26 mouse cellular contexts compared by ENCODE assay signal in genomic region chr4:137989426-137989825, GRCm38 (mm10). TPM values are rescaled to one million over a fixed set of nuclear protein-coding genes. Genes with fewer than 3 reads are reported as not detected.
A peak's percentile ranks its signal among the peaks of the same experiment; 100 is the strongest.
DNase-seq lines count a peak whose midpoint lies in the region; ATAC-seq lines count a peak whose summit lies in the region.
"Had no signal": no experiment of that assay in that cellular context is flagged by ENCODE, and none has a peak within 500 bp of the region (broad histone marks: within the 10 kb centered on the region; RNA-seq: fewer than 3 reads in every experiment).

No protein-coding gene starts in this region.

- peaks cover 27% of the 10 kb centered on the region for H3K27me3 ChIP-seq in embryonic facial prominence, embryonic 13.5 days
- H3K27me3 ChIP-seq in embryonic facial prominence, embryonic 10.5 days (replicated peaks; ENCODE audit: low read depth, poor library complexity, severe bottlenecking): peaks cover 34% of the 10 kb centered on the region
- H3K27me3 ChIP-seq in embryonic facial prominence, embryonic 14.5 days (replicated peaks; ENCODE audit: control insufficient read depth, insufficient read depth, low read length): peaks cover 4% of the 10 kb centered on the region; the same call in 1 of the 2 replicates
- no peaks in the 10 kb centered on the region for H3K27me3 ChIP-seq in midbrain, embryonic 14.5 days (ENCODE audit: control insufficient read depth, insufficient read depth, low read length)
- H3K27me3 ChIP-seq: heart, embryonic 15.5 days; midbrain, embryonic 15.5 days had no signal

- DNase-seq in embryonic facial prominence, embryonic 10.5 days (ENCODE audit: low spot score): no peak
- DNase-seq in 3T3-L1 (ENCODE audit: low read depth, low spot score) (peak; percentile 8), MN1 (ENCODE audit: low spot score) (peak; percentile 14)
- peak; percentile 59 for DNase-seq in embryonic facial prominence, embryonic 14.5 days (ENCODE audit: low spot score)
- no peak for DNase-seq in midbrain, embryonic 14.5 days
- no peak for DNase-seq in layer of hippocampus, adult 8-10 months (ENCODE audit: low spot score in 2 of 2)
- DNase-seq in gastrocnemius, adult 8-10 months (ENCODE audit: low spot score in 2 of 2): no peak
- DNase-seq: cerebellum, adult 18-20 months; cerebellum, postnatal 10 days; forebrain, postnatal 0 days; gastrocnemius, postnatal 14 days; heart, adult 11 months; kidney, adult 2 months; kidney, postnatal 4 days; layer of hippocampus, postnatal 36 days; lung, embryonic 14.5 days; lung, postnatal 14 days had no signal

- H3K9ac ChIP-seq in embryonic facial prominence, embryonic 13.5 days: peak overlapping the region; percentile 51; the same call in 1 of the 2 replicates
- H3K9ac ChIP-seq in embryonic facial prominence, embryonic 14.5 days (ENCODE audit: low read depth, low read length): no peak overlapping the region
- no peak overlapping the region for H3K9ac ChIP-seq in midbrain, embryonic 14.5 days (replicated peaks; ENCODE audit: low read length)
- H3K9ac ChIP-seq: forebrain, postnatal 0 days; heart, embryonic 15.5 days; liver, embryonic 15.5 days; lung, embryonic 14.5 days; midbrain, embryonic 15.5 days; stomach, embryonic 15.5 days had no signal

- peaks cover 4% of the 10 kb centered on the region for H3K4me1 ChIP-seq in embryonic facial prominence, embryonic 13.5 days
- peaks cover 15% of the 10 kb centered on the region for H3K4me1 ChIP-seq in embryonic facial prominence, embryonic 10.5 days
- 0 out of 2 replicates have a peak, but pooled peaks cover under 1% of the 10 kb centered on the region for H3K4me1 ChIP-seq in embryonic facial prominence, embryonic 14.5 days (ENCODE audit: control insufficient read depth, insufficient read depth, low read length)
- no peaks in the 10 kb centered on the region for H3K4me1 ChIP-seq in midbrain, embryonic 14.5 days (ENCODE audit: control insufficient read depth, insufficient read depth, low read length)

- no peak overlapping the region for H3K4me3 ChIP-seq in embryonic facial prominence, embryonic 13.5 days
- H3K4me3 ChIP-seq in embryonic facial prominence, embryonic 10.5 days: no peak overlapping the region
- no peak overlapping the region for H3K4me3 ChIP-seq in embryonic facial prominence, embryonic 14.5 days (ENCODE audit: low read depth, low read length)
- no peak overlapping the region for H3K4me3 ChIP-seq in midbrain, embryonic 14.5 days (replicated peaks; ENCODE audit: low read depth, low read length)
- H3K4me3 ChIP-seq: forebrain, embryonic 10.5 days; heart, embryonic 10.5 days; heart, embryonic 15.5 days; liver, embryonic 15.5 days; midbrain, embryonic 15.5 days; stomach, embryonic 15.5 days had no signal

- 54% methylated on average over 5 of the region's 5 CpGs for WGBS in embryonic facial prominence, embryonic 13.5 days
- 84% methylated on average over 5 of the region's 5 CpGs for WGBS in embryonic facial prominence, embryonic 10.5 days
- 61% methylated on average over 5 of the region's 5 CpGs for WGBS in embryonic facial prominence, embryonic 14.5 days
- WGBS in midbrain, embryonic 14.5 days: 87% methylated on average over 5 of the region's 5 CpGs

- no peaks in the 10 kb centered on the region for H3K36me3 ChIP-seq in embryonic facial prominence, embryonic 13.5 days
- 0 out of 2 replicates have a peak, but pooled peaks cover 2% of the 10 kb centered on the region for H3K36me3 ChIP-seq in embryonic facial prominence, embryonic 10.5 days (replicated peaks)
- H3K36me3 ChIP-seq in embryonic facial prominence, embryonic 14.5 days (ENCODE audit: control insufficient read depth, insufficient read depth, low read length): no peaks in the 10 kb centered on the region
- no peaks in the 10 kb centered on the region for H3K36me3 ChIP-seq in midbrain, embryonic 14.5 days (ENCODE audit: control insufficient read depth, insufficient read depth, low read length)
- H3K36me3 ChIP-seq: forebrain, embryonic 10.5 days; heart, embryonic 10.5 days; heart, embryonic 15.5 days; liver, embryonic 15.5 days; midbrain, embryonic 15.5 days; stomach, embryonic 15.5 days had no signal

- no peak overlapping the region for H3K27ac ChIP-seq in embryonic facial prominence, embryonic 13.5 days
- no peak overlapping the region for H3K27ac ChIP-seq in embryonic facial prominence, embryonic 10.5 days (replicated peaks)
- no peak overlapping the region for H3K27ac ChIP-seq in embryonic facial prominence, embryonic 14.5 days (replicated peaks; ENCODE audit: low read depth, low read length)
- no peak overlapping the region for H3K27ac ChIP-seq in midbrain, embryonic 14.5 days (replicated peaks; ENCODE audit: low read depth, low read length)
- H3K27ac ChIP-seq: forebrain, embryonic 10.5 days; heart, embryonic 10.5 days; heart, embryonic 15.5 days; kidney, postnatal 0 days; liver, embryonic 15.5 days; midbrain, embryonic 15.5 days; stomach, embryonic 15.5 days had no signal

- no peak for ATAC-seq in embryonic facial prominence, embryonic 13.5 days (ENCODE audit: insufficient number of reproducible peaks, insufficient read depth, low FRiP score, low TSS enrichment, low read depth)
- no peak for ATAC-seq in embryonic facial prominence, embryonic 14.5 days (ENCODE audit: low read depth)
- ATAC-seq in midbrain, embryonic 14.5 days (ENCODE audit: low FRiP score, low TSS enrichment): no peak
- ATAC-seq: forebrain, postnatal 0 days; hindbrain, embryonic 16.5 days; midbrain, embryonic 15.5 days had no signal

- H3K4me2 ChIP-seq in embryonic facial prominence, embryonic 13.5 days: no peak overlapping the region
- no peak overlapping the region for H3K4me2 ChIP-seq in embryonic facial prominence, embryonic 14.5 days (ENCODE audit: low read depth, low read length)
- no peak overlapping the region for H3K4me2 ChIP-seq in midbrain, embryonic 14.5 days (ENCODE audit: low read length)
- H3K4me2 ChIP-seq: heart, embryonic 15.5 days; liver, embryonic 15.5 days; lung, embryonic 14.5 days; midbrain, embryonic 15.5 days; stomach, embryonic 15.5 days had no signal

- H3K9me3 ChIP-seq in embryonic facial prominence, embryonic 13.5 days: no peaks in the 10 kb centered on the region
- H3K9me3 ChIP-seq in embryonic facial prominence, embryonic 10.5 days: no peaks in the 10 kb centered on the region
- H3K9me3 ChIP-seq in embryonic facial prominence, embryonic 14.5 days (ENCODE audit: control insufficient read depth, low read length): no peaks in the 10 kb centered on the region
- H3K9me3 ChIP-seq in midbrain, embryonic 14.5 days (ENCODE audit: control insufficient read depth, low read length): no peaks in the 10 kb centered on the region
- H3K9me3 ChIP-seq: forebrain, embryonic 10.5 days; heart, embryonic 10.5 days; heart, embryonic 15.5 days; liver, embryonic 15.5 days; midbrain, embryonic 15.5 days; stomach, embryonic 15.5 days had no signal

RNA-seq across cellular contexts. Expression of gene Eif4g3, which starts 3.4 kb away (rescaled TPM):
- 38.9 and 42.7 TPM in 2 replicates for polyA plus RNA-seq in embryonic facial prominence, embryonic 13.5 days (2015; fragmentation: Nextera tagmentation; extraction: Ambion mirVana)
- 39.7 and 41.9 TPM in 2 replicates for polyA plus RNA-seq in embryonic facial prominence, embryonic 10.5 days (2016; fragmentation: Nextera tagmentation; extraction: Ambion mirVana)
- polyA plus RNA-seq in embryonic facial prominence, embryonic 14.5 days (2014; fragmentation: Nextera tagmentation; extraction: Ambion mirVana): 33.9 and 35.4 TPM in 2 replicates
- 48.4 and 63.0 TPM in 2 replicates for polyA plus RNA-seq in midbrain, embryonic 14.5 days (2014; fragmentation: Nextera tagmentation; extraction: Ambion mirVana)
- 100 to 1,000 TPM; 143 to 163 (median 151) TPM for total RNA-seq in layer of hippocampus, adult 8-10 months (2022)
- 100 to 1,000 TPM; 115 to 144 (median 123) TPM for total RNA-seq in gastrocnemius, adult 8-10 months (2022)

Comparison
In these comparisons a context has a peak if more than half of its experiments do, and no peak if none do; other contexts are left out.
1. DNase-seq: peak in 3T3-L1 (single experiment), MN1 (single experiment) and embryonic facial prominence, embryonic 14.5 days (single experiment); none in embryonic facial prominence, embryonic 10.5 days (single experiment), midbrain, embryonic 14.5 days (single experiment), layer of hippocampus, adult 8-10 months (0 of 2) and gastrocnemius, adult 8-10 months (0 of 2).